Mouse (Mus musculus) cortical plate, adult 2 months (tissue): Measurements from ENCODE around the gene Npas2.

Experiments used
- CTCF ChIP-seq: fragments of 200-500 bp; IDR thresholded peaks from 2 replicates; pipeline ENCODE4 v1.5.1; 2011; ENCODE audit warnings: mild to moderate bottlenecking, control low read depth, low read length; ENCODE audit not compliant: insufficient read depth; ENCODE audit errors: extremely low read depth
- POLR2A ChIP-seq: fragments of 200-500 bp; IDR thresholded peaks from 2 replicates; pipeline ENCODE4 v1.6.1; 2011; ENCODE audit warnings: mild to moderate bottlenecking, low read length, control low read depth; ENCODE audit not compliant: insufficient read depth; ENCODE audit errors: extremely low read depth

GRCm38 (mm10) chr1:39260183-39260978 lies 66.8 kb downstream of the Npas2 start:
- no peak for TF ChIP-seq CTCF
- TF ChIP-seq POLR2A: no peak
